Mouse (Mus musculus) cerebellum, adult 8-10 months (tissue): ENCODE data around the gene Cnksr3.

Experiments used
- DNase-seq: peaks from one replicate; pipeline ENCODE4 v3.0.0; 2022

Cnksr3 gene

DNA sequence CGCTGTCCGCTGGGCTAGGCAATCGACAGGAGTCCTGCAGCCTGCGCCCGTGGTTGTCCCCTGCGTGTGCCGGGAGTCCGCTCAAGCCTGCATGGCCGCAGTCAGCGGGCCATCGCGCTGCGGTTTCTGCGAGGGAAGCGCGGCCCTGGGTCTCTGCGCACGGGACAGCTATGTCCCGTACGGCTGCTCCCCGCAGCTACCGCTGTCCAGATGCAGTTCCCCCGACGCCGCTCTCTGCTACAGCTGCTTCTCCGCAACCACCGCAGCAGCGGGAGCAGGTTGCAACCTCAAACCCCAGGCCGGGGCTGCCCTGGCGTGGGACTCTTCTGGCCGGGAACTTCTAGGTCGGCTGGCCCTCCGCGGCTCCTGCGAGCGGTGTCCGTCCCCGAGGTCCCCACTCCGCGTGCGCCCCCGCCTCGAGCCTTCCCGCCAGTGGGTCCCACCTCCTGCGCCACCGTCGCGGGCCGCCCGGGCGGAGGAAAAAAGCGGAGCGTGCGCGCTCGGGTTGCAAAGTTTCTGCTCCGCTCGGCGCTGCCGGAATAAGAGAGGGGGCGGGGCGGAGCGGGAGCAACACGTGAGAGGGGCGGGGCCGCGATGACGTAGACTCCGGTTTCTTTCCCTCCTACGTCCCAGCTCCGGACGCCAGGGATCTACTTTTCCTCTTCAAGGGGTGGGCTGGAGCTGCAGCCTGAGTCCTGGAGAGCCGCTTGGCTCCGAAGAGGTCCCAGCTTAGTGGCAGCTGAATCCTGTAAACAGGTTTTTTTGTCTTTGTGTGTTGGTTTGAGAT is at the start of gene Cnksr3:
Cnksr3 (minus strand) TSS at position 542 of the 787 bp plus-strand sequence.
- peak; percentile 95 for DNase-seq

DNA sequence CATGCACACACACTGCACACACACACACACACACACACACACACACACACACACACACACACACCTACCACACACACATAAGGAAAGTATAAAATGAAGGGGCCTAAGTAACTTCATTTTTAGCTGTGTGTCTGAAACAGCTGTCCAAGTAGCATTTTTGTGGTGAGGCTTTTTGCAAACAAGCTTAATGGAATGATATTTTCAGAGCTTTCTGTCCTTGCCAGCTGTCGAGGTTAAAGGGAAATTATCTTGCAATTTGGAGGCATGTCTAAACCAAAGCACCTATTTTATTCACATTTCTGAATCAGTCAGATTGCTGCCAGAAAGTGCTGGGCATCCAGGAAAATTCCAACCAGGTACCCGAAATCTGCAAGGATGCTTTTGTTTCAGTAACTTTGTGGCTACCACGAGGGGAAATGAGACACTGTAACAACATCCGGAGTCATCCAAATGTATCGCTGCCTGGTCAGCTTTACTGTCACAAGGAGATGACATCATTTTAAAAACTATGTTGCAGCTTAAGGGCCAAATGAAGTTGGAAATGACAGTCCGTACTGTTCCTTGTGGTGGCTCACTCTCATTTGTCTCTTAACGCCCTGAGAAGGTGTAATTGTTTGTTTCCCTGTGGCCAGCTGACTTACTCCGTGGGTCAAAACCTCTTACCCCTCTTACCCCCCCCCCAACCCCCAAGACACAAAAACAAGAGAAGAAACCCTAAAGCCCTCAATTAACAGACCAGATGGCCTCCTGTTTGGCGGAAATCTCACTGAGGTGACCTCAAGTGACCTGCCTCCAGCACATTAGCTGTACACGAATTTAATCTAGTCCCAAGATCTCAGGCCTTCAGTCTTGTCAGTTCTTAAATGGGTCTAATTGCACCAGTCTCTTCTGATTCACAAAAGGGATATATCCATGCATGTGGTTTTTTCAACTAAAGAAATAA is 48.4 kb upstream of the Cnksr3 start:
- DNase-seq: no peak

DNA sequence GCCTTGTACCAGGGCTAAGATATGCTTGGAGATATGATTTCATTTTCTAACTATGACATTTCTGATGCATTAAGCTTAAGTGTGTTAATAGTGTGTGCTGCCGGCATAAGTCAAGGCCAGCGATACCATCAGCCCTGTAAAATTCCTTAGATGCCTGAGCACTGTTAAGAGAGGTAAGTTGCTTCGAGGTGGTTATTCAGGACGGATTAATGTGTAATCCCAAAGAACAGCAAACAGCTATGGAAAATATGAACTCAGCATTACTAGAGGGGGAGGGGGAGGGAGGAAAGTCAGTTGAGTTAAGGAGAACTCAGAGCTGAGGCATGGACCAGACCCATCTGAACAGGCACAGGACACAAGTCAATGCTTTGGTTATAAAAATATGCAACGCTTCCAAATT is 46.6 kb upstream of the Cnksr3 start:
- no peak for DNase-seq

DNA sequence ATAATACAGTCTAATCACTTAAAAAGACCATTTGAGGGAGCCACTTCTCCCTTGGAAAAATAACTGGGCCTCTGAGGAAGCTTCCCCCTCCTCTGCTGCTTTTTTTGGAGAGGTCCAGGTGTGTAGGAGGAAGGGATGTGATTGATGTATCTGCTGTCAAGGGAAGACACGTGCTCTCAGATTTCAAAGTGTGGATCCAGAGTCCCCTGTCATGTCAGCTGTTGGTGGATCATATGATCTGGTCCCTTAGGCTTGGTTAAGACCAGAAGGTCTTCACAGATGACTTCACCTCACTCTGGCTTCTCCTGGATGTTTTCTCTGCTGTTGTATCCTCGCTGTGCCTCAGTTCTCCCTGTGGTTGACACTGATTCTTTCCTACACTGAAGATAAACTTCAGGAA is 38.4 kb upstream of the Cnksr3 start:
- DNase-seq: no peak

DNA sequence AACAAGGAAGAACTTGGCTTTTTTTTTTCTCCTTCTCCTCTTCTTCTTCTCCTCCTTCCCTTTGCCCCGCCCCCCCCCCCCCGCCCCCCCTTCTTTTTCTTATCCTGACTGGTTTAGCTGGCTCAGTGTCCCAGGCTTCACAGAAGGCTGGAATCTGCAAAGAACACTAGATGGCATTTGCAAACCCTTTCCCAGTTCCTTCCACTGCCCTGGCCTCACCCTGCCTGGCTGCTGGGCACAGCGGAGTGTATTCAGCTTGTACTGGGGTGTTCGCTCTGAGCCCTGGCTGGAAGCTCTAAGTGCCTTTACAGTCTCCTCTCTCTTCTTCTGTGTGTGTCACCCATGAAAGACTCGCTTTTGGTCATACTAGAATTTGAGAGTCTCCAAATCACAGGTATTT is 22.6 kb upstream of the Cnksr3 start:
- peak; percentile 35 for DNase-seq

DNA sequence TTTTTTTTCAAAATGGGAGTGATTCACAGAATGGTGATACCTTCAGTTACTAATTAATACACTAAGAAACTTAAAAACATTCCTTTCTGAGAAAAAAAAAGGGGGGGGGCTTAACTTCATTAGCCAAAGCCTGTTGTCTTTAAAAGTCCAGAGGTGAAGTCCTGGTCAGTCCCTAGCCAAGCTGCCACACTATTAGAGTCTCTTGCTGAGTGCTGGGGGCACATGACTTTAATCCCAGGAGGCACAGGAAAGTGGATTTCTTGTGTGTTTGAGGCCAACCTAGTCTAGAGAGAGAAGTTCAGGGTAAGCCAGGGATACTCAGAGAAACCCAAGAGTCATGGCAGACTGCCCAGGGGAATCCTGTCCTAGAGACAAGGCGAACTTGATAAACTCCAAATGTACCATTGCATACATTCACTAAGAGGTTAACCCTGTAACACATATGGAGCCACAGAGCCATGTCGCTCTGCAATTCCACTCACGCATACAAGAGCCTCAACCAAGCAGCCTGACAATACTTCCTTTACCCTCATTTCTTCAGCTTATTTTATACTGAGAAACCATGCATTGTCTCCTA is 5.6 kb upstream of the Cnksr3 start:
- DNase-seq: no peak

DNA sequence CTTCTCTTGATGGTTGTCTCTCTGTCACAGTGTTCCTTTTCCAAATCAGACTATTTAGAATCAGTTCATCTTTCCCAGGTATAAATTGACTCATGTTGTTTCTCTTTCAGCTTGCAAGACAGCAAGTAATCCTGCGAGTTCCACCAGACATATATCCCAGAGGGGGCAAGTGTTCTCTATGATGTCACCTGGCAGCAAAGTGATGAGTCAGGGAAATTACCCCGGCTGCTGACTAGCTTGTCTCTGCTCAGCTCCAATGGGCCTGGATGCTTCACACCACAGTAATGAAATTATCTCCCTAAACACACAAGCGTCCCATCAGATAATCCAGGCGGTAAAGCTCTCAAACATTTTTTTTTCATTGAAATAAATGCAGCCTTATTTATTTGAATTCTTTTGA is 2.7 kb upstream of the Cnksr3 start:
- no peak for DNase-seq

DNA sequence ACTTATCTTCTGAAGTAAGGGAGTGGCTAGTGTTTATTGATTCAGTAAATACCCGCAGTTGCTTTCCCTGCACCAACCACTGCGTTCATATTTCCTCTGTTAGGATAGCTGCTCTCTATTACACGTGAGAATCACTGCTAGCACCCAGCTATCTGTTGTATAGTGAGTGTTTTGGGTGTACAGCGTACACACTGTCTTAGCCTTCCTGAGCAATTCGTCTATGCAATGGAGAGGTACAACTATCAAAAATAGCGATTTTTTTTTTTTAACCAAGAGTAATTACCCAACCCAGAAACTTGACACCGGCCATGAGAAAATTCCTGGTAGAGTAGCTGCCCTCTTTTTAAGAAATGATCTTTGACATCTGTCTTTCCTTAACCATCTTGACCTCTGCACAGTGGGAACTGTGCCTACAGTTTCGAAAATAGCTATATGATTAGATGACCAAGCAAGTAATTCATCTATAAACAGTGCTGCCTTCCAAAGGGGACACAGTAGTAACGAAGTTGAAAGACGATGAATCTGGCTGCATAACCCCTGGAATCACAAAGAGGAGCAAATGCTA is 1.1 kb upstream of the Cnksr3 start:
- DNase-seq: no peak

DNA sequence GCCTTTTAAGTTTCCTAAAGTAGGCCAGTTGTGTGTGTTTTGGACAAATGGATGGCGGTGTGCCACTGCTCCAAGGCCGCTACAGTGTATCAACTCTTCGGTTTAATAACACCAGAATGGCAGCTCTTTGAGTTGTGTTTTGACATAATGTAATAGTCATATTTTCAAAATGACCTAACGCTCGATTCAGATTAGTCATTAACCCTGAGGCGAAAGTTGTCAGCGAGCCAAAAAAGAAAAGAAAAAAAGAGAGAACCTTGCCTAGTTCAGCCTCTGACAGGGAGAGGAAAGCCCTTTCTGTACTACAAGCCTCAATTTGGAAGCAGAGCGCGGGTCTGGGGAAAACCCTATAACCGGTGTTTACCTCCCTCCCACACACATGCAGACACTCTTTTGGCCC is 500 bp upstream of the Cnksr3 start:
- no peak for DNase-seq

DNA sequence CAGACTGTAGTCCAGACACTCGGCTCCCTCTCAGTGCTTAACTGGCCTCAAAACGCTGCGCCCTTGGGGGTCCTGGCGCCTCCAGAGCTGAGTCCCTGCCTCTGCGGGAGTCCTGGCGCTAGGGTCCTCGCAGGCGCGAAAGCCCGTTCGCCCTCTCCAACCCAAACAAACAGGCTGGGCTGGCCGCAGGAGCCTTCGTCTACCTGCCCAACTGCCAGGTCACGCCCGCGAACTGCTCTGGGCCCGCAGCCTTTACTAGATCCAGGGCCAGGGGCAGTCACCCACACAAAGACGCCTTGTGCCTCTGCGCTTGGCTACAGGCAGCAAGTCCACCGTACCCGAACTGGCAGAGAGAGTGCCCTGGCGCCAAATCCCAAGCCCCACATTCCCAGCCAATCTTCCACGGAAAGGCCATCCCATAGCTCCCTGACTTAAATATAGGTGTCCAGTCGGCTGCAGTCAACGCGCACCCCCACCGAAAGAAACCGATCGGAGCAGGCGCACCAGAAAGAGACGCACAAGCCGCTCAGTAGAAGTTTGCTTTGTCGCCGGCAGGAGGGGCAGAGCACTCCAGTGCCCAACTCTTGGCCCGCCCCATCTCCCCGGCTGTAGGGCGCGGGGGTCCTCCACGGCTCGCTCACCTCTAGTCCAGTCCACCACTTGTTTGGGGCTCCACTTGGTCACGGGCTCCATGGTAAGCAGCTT is 894 bp downstream of the Cnksr3 start:
- peak; percentile 75 for DNase-seq

DNA sequence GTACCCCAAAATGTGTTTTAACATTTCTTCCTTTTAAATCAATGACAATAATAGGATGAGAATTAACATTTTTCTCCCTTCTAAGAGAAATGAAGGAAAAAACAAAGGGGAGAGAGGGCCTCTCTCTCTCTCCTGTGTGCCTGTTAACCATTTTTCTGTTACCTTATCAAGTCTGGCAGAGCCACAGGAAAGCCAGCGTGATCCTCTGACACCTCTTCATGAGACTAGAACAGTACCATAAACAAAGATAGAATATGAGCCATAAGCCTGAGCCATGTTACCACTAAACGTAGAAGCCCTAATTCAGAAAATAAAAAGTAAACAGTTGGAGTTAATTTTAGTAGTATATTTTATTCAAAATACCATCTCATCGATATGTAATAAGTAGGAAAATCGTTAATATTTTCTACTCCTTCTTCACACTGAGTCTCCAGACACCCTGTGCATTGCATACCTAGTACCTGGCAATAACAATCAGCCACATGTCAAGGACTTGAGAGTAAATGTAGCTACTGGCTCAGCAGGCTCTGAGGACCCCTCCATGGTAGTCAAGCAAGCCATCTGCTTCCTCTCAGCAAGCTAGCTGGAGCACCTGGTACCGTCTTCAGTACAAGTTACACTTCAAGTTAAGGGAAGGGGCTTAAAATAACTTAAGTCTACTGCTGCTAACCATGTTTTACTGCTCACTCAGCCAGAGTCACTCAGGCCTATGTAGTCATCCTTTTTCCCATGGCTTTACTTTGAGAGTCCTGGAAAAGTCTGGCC is 2.2 kb downstream of the Cnksr3 start:
- peak; percentile 47 for DNase-seq

DNA sequence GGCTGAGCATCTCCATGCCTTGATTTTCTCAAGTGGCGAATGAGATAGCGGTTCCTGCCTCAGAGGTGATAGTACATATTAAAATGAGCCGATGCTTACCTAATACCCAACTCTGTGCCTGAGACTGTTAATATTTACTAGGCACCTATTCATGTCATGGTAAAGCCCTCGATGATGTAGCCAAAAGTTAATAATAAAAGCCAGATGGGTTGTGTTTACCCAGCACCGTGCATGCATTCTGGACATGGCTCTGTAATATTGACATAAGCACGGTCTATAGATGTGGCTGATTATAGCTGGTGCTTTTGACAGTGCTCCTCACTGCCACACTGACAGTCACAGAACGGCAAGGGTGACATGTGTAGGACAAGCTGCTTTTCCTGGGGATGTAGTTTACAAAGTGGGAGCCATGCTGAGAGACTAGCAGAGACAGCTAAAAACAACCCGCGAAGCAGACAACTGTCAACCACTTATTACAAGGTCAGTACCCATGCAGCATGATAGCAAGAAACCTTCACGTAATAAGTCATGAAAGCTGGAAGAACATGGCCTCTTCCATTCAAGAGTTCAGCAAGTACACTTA is 3.1 kb downstream of the Cnksr3 start:
- no peak for DNase-seq

DNA sequence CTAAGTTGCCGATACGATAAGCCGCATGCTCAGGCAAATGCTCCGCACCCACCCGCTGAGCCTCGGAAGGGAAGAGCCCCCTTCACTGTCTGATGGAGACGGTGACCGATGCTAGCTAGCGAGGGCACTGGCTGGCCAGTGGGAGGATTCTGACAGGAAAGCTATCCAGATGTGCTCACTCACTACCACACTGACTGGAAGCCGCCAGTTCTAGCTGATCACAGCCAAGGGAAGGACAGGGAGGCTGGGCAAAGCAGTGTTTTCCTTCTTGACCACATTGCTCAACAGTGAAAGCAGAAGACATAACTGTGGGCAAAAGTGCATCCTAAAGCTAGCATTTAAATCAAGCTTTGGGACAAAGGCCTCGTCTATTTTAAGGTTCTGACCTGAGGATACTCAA is 4.7 kb downstream of the Cnksr3 start:
- DNase-seq: peak; percentile 28

DNA sequence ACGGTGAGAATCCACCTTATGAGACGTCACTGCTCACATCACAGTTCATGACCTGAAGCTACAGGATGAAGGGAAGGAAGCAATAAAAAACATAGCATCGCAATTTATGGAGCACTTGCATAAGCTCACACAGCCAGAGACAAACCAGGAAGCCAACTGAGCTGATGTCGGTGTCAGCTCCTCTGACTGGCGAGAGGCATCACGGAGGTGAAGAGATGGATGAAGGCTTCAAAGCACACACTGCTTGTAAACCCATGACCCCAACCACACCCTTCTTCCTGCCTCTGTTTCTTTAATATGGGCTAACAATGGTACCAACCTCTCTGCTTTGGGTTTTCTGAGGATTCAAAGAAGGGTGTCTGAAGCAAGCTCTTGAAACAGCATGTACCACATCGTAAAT is 5.5 kb downstream of the Cnksr3 start:
- DNase-seq: peak; percentile 32

DNA sequence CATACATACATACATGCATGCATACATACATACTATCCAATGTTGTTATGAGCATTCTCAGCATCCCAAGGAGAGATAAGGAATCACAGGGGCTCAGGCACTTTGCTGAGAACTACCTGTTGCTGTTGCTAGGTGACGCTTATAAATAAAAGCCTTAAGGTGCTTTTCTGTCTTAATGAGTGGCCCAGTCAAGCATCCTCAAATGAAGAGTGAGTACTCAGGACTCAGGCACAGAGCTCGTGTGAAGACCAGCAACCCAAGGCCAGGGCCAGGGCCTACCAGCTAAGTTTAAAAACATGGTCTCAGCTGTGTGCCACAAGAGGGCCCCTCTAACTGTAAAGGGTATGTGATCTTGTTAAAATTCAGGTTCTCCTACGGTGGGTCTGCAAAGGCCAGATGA is 6.5 kb downstream of the Cnksr3 start:
- no peak for DNase-seq

DNA sequence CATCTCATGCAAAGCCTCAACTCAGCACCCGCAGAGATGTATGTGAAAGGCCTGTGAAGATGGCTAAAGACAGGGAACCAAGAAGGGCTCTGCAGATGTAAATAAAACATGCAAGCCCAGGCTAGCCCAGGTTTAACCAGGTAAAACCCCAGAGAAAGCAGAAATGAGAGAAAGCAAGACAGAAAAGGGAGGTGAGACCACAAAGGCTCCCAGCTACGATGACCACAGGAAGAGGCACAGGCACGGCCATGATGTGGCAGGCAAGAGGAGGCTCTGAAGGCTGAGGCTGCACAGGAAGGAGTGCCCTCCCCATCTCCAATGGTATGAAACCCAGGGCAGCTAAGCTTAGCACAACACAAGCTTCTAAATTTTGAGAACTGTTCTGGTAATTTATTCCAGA is 7.1 kb downstream of the Cnksr3 start:
- DNase-seq: peak; percentile 25

DNA sequence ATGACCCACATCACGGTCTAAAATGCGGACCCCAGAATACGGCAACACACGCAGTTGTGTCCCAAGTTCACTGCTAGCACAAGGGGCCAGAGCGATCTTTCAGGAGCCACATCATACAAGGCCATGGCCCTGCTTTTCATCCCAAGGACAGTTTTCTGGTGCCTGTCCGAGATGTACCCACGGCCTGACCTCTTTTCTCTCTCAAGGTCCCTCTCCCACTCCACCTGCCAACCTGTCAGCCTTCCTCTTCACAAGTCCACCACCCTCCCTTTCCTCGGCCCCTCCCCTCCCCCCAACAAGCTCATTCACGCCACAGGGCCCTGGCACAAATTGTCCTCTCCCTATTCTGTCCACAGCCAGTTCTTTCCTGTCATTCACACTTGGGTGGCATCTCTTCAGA is 9.5 kb downstream of the Cnksr3 start:
- DNase-seq: peak; percentile 25

DNA sequence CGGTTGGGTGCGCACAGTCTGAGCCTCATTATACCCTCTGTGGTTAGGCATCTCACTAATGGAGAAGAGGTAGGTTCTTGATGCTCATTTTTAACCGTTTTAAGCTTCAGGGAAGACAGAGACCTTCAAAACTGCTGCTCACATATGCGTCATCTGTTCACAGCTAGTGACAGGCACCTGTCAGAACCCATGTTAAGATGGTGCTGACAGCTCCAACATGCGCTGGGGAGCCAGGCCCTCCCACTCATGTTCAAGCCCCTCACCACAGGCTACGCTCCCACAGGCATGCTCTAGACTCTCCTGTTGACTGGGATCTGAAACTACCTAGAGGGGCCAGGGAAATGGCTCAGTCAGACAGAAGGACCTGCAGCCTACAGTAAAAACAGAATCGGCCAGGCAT is 11.4 kb downstream of the Cnksr3 start:
- no peak for DNase-seq

DNA sequence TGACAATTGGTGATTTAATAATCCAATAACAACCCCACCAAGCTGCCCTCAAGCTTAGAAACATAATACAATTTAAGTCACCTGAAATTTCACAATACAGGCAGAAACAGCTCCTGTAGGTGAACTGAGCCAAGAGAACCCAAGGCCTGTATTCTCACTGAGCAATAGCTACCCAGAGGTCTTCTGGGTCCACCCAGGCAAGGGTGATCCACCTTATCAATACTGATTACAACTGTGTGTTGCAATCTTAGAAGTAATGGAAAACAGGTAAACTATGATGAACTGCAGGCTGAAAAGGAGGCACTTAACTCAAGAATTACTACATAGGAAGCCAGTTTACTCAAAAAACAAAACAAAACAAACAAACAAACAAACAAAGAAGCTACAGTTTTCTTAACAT is 13.8 kb downstream of the Cnksr3 start:
- DNase-seq: no peak

DNA sequence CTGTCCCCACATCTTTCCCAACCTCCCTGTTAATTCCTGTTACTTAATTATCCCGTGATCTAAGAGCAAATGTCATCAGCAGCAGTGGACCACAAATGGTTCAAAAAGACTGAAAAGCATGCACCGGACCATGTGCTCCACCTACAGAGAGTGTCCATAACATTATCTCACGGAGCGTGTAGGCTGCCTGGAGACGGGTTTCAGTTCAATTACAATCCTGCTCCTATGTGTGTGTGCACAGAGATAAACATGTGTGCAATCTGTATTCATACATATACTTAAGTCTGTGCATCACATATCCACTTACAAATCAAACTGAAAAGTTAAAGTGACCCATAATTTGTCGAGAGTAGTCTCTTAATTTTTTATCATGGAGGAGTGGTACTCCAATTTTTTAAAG is 14.3 kb downstream of the Cnksr3 start:
- no peak for DNase-seq

DNA sequence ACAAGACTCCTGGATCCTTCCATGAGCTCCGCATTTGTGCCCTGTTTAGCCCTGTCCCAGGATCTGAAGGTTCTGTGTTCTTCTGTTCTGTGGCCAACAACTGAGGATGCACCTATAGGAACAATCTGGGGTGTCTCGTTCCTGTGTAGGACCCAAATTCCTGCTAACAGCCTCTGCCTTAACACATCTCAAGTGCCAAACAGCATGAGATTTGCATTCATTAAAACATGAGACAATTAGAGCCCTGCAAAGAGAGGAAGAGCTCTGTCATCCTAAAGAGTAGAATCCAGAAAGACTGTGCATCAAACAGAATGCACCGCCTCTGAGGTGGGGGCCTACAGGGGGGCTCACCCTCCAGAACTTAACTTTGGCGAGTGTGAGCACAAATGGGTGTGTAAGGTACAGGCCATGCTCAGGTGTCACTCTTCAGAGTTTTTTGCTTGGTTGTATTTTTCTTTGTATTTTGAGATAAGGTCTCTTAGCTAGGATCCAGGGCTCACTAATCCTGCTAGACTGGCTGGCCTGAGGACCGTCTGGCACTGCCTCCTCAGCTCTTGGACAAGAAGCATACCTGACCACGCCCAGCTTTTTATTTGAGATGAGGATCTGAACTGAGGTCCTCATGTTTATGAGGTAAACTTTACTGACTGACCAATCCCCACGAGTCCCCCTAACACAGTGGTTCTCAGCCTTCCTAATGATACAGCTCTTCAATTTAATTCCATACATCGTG is 15.2 kb downstream of the Cnksr3 start:
- no peak for DNase-seq
